Mouse (Mus musculus) kidney, adult 2 months (tissue): ENCODE results near the gene Dcaf12l1.
"Not testable (repeated sequence)": the region's sequence is repeated elsewhere in the genome, so short reads cannot be mapped to it uniquely, and the experiment has no call there.

Source experiments
- CTCF ChIP-seq: fragments of 200-500 bp; conservative IDR thresholded peaks from 2 replicates; pipeline ENCODE4 v1.5.1; 2011; ENCODE audit warnings: low read depth, mild to moderate bottlenecking, control low read depth, low read length, moderate library complexity, mixed read lengths; ENCODE audit not compliant: insufficient read depth, insufficient read length
- POLR2A ChIP-seq: fragments of 200-500 bp; IDR thresholded peaks from one replicate; pipeline ENCODE4 v1.6.1; 2011; ENCODE audit warnings: low read depth, low read length, control low read depth

GRCm38 (mm10) chrX:44809356-44809755 lies 19.4 kb upstream of the Dcaf12l1 start:
- not testable (repeated sequence) for TF ChIP-seq CTCF, POLR2A
